9 mouse cellular contexts compared by ENCODE assay signal in the genomic region with DNA sequence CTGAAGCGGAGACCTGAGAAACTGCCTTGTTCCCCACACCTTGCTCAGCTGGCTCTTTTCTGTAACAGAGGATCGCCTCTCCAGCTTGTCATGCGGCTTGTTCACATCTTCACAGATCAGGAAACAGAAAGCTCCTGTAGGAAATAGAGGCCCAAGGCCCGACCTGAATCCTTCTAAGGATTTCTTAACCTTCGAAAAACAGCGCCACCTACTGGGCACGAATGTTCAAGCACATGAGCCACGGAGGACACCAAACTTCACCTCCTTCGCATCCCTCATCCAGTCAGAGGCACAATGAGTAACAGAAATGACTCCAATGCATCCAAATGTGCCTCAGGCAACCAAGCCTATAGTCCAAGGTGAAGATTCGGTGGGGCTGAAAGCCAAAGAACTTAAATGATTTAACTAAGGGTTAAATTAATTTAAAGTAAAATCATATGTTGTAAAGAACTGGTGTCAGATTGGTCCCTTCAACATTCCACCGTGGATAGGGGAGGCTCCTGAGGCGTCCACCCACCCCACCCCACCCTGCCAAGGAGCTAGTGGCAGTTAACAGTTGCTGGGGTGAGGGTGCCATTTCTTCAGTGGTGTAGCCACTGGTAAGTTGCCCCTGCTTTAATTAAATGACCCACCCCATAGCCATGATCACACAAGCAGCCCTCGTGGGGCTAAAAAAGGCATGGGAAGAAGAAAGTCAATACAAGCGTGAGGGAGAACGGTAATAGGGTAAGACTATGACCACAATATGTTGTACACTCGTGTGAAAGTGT. TPM values are rescaled to one million over a fixed set of nuclear protein-coding genes. Genes with fewer than 3 reads are reported as not detected.
DNase-seq lines count a peak whose midpoint lies in the region; ATAC-seq and TF ChIP-seq lines count a peak whose summit lies in the region.
"Had no signal": no experiment of that assay in that cellular context is flagged by ENCODE, and none has a peak within 500 bp of the region (broad histone marks: within the 10 kb centered on the region; RNA-seq: fewer than 3 reads in every experiment).

No protein-coding gene starts in this region.

- no peak overlapping the region for H3K9ac ChIP-seq in intestine, embryonic 16.5 days (ENCODE audit: low read depth, low read length)
- no peak overlapping the region for H3K9ac ChIP-seq in midbrain, postnatal 0 days (replicated peaks; ENCODE audit: low read length, poor library complexity, severe bottlenecking)
- H3K9ac ChIP-seq: embryonic facial prominence, embryonic 12.5 days had no signal

- peak; percentile 75 for TF ChIP-seq CTCF in midbrain, postnatal 0 days (IDR thresholded peaks at IDR 0.05)
- TF ChIP-seq CTCF in testis, adult 2 months (IDR thresholded peaks at IDR 0.05; ENCODE audit: control insufficient read depth, insufficient read depth, insufficient replicate concordance, low read depth, low read length): peak; percentile 78; the same call in 1 of the 2 replicates

- 34% methylated on average over 16 of the region's 16 CpGs for WGBS in intestine, embryonic 16.5 days
- 41% methylated on average over 16 of the region's 16 CpGs for WGBS in midbrain, postnatal 0 days

- H3K36me3 ChIP-seq in intestine, embryonic 16.5 days (ENCODE audit: control insufficient read depth, insufficient read depth, low read length): no peaks in the 10 kb centered on the region
- no peaks in the 10 kb centered on the region for H3K36me3 ChIP-seq in midbrain, postnatal 0 days (ENCODE audit: insufficient read depth, low read length)
- no peaks in the 10 kb centered on the region for H3K36me3 ChIP-seq in testis, adult 2 months (ENCODE audit: control insufficient read depth, insufficient read depth, low read length)
- H3K36me3 ChIP-seq: embryonic facial prominence, embryonic 12.5 days had no signal

- ATAC-seq in frontal cortex, adult (ENCODE audit: low TSS enrichment): peak; percentile 91
- ATAC-seq in intestine, embryonic 16.5 days: peak; percentile 64
- ATAC-seq in midbrain, postnatal 0 days (ENCODE audit: low FRiP score): 0 out of 2 replicates have a peak, but pooled peaks have one; percentile 32

- H3K4me3 ChIP-seq in intestine, embryonic 16.5 days (ENCODE audit: low read length): peak overlapping the region; percentile 2
- no peak overlapping the region for H3K4me3 ChIP-seq in midbrain, postnatal 0 days (ENCODE audit: low read depth, low read length)
- H3K4me3 ChIP-seq in testis, adult 2 months (ENCODE audit: control insufficient read depth, low read depth, low read length): peak overlapping the region; percentile 70
- H3K4me3 ChIP-seq: embryonic facial prominence, embryonic 12.5 days had no signal

- H3K27me3 ChIP-seq in intestine, embryonic 16.5 days (replicated peaks; ENCODE audit: control insufficient read depth, insufficient read depth, low read length): no peaks in the 10 kb centered on the region
- H3K27me3 ChIP-seq in midbrain, postnatal 0 days (ENCODE audit: insufficient read depth, low read length): no peaks in the 10 kb centered on the region
- H3K27me3 ChIP-seq in testis, adult 2 months (ENCODE audit: control insufficient read depth, insufficient read depth, low read length): no peaks in the 10 kb centered on the region
- H3K27me3 ChIP-seq: embryonic facial prominence, embryonic 12.5 days had no signal

- H3K4me2 ChIP-seq in intestine, embryonic 16.5 days (ENCODE audit: low read depth, low read length): peak overlapping the region; percentile 36
- no peak overlapping the region for H3K4me2 ChIP-seq in midbrain, postnatal 0 days (ENCODE audit: low read depth, low read length, poor library complexity, severe bottlenecking)
- H3K4me2 ChIP-seq: embryonic facial prominence, embryonic 12.5 days had no signal

- DNase-seq in gastrocnemius, adult 18-20 months (ENCODE audit: low spot score): peak; percentile 39
- no peak for DNase-seq in gastrocnemius, postnatal 25 days
- peak; percentile 47 for DNase-seq in adrenal gland, adult 2 months
- DNase-seq in left cerebral cortex, postnatal 36 days (ENCODE audit: low spot score in 2 of 2): peak; percentile 35 to 53
- peak; percentile 76 for DNase-seq in midbrain, postnatal 0 days (ENCODE audit: low spot score)

- intact Hi-C loops in left cerebral cortex, postnatal 36 days (cut with DNase I): loop anchor here (5.0 kb wide), 1 partner anchor 501 kb away; no protein-coding TSS in a partner anchor

- TF ChIP-seq POLR2A in testis, adult 2 months (IDR thresholded peaks at IDR 0.05; ENCODE audit: control insufficient read depth, low read depth, low read length): no peak

- H3K9me3 ChIP-seq in intestine, embryonic 16.5 days (ENCODE audit: control insufficient read depth, low read length): no peaks in the 10 kb centered on the region
- H3K9me3 ChIP-seq in midbrain, postnatal 0 days (ENCODE audit: low read length): no peaks in the 10 kb centered on the region
- H3K9me3 ChIP-seq: embryonic facial prominence, embryonic 12.5 days had no signal

- no peaks in the 10 kb centered on the region for H3K4me1 ChIP-seq in intestine, embryonic 16.5 days (ENCODE audit: control insufficient read depth, insufficient read depth, low read length)
- H3K4me1 ChIP-seq in midbrain, postnatal 0 days (ENCODE audit: insufficient read depth, low read length): no peaks in the 10 kb centered on the region
- no peaks in the 10 kb centered on the region for H3K4me1 ChIP-seq in testis, adult 2 months (ENCODE audit: control insufficient read depth, insufficient read depth, low read length)
- H3K4me1 ChIP-seq: embryonic facial prominence, embryonic 12.5 days had no signal

- H3K27ac ChIP-seq in intestine, embryonic 16.5 days (ENCODE audit: low read length): no peak overlapping the region
- H3K27ac ChIP-seq in midbrain, postnatal 0 days (ENCODE audit: low read depth, low read length): no peak overlapping the region
- peak overlapping the region; percentile 71 for H3K27ac ChIP-seq in testis, adult 2 months (ENCODE audit: control insufficient read depth, insufficient read depth, low read depth, low read length)
- H3K27ac ChIP-seq: embryonic facial prominence, embryonic 12.5 days had no signal

RNA-seq across cellular contexts. Expression of a gene that starts 7.0 kb away (rescaled TPM):
- total RNA-seq in gastrocnemius, adult 18-20 months (2021): not detected
- not detected for total RNA-seq in gastrocnemius, postnatal 25 days (2021)
- not detected for total RNA-seq in adrenal gland, adult 2 months (2021)
- polyA plus RNA-seq in adrenal gland, adult 2 months (2012; rRNA removed): not detected in 2 replicates
- polyA plus RNA-seq in intestine, embryonic 16.5 days (2015; fragmentation: Nextera tagmentation; extraction: Ambion mirVana): 3.5 and 5.2 TPM in 2 replicates
- total RNA-seq in left cerebral cortex, postnatal 36 days (2021): not detected
- total RNA-seq in midbrain, postnatal 0 days (2014; rRNA removed): not detected in 2 replicates
- polyA plus RNA-seq in midbrain, postnatal 0 days (2015; fragmentation: Nextera tagmentation; extraction: Ambion mirVana): not detected in 2 replicates
- polyA plus RNA-seq in testis, adult 2 months (2012; rRNA removed): 63.8 and 70.3 TPM in 2 replicates

Comparison
In these comparisons a context has a peak if more than half of its experiments do, and no peak if none do; other contexts are left out.
1. ATAC-seq: peak in every context shown above with its lines; median percentile 91 in frontal cortex, adult; 64 in intestine, embryonic 16.5 days; 32 in midbrain, postnatal 0 days.